7 mouse cellular contexts compared by ENCODE assay signal in genomic region chr6:28425019-28425418, GRCm38 (mm10). TPM values are rescaled to one million over a fixed set of nuclear protein-coding genes. Genes with fewer than 3 reads are reported as not detected.
DNase-seq lines count a peak whose midpoint lies in the region; ATAC-seq lines count a peak whose summit lies in the region.

No protein-coding gene starts in this region.

- H3K4me3 ChIP-seq in kidney, embryonic 16.5 days (ENCODE audit: low read length), result peak overlapping the region; percentile 89; the same call in 1 of the 2 replicates
- peak overlapping the region; percentile 91 for H3K4me3 ChIP-seq in embryonic facial prominence, embryonic 10.5 days
- H3K4me3 ChIP-seq in hindbrain, embryonic 16.5 days (ENCODE audit: low read length), result no peak overlapping the region
- H3K4me3 ChIP-seq in midbrain, embryonic 15.5 days, result peak overlapping the region; percentile 97; the same call in 1 of the 2 replicates

- WGBS in kidney, embryonic 16.5 days, result 87% methylated on average over 6 of the region's 6 CpGs
- 92% methylated on average over 6 of the region's 6 CpGs for WGBS in embryonic facial prominence, embryonic 10.5 days
- WGBS in hindbrain, embryonic 16.5 days, result 91% methylated on average over 6 of the region's 6 CpGs
- 95% methylated on average over 6 of the region's 6 CpGs for WGBS in midbrain, embryonic 15.5 days

- peaks cover 19% of the 10 kb centered on the region for H3K36me3 ChIP-seq in kidney, embryonic 16.5 days (ENCODE audit: insufficient read depth, low read length)
- peaks cover 26% of the 10 kb centered on the region for H3K36me3 ChIP-seq in embryonic facial prominence, embryonic 10.5 days (replicated peaks)
- H3K36me3 ChIP-seq in hindbrain, embryonic 16.5 days (ENCODE audit: control insufficient read depth, insufficient read depth, low read length), result peaks cover 8% of the 10 kb centered on the region
- H3K36me3 ChIP-seq in midbrain, embryonic 15.5 days (replicated peaks), result no peaks in the 10 kb centered on the region; the same call in 1 of the 2 replicates

- H3K4me2 ChIP-seq in kidney, embryonic 16.5 days (replicated peaks; ENCODE audit: low read depth, low read length), result no peak overlapping the region
- H3K4me2 ChIP-seq in hindbrain, embryonic 16.5 days (ENCODE audit: low read length), result peak overlapping the region; percentile 70
- peak overlapping the region; percentile 71 for H3K4me2 ChIP-seq in midbrain, embryonic 15.5 days

- no peak overlapping the region for H3K27ac ChIP-seq in kidney, embryonic 16.5 days (ENCODE audit: low read length)
- no peak overlapping the region for H3K27ac ChIP-seq in embryonic facial prominence, embryonic 10.5 days (replicated peaks)
- no peak overlapping the region for H3K27ac ChIP-seq in hindbrain, embryonic 16.5 days (ENCODE audit: low read depth, low read length)
- H3K27ac ChIP-seq in midbrain, embryonic 15.5 days, result no peak overlapping the region

- H3K27me3 ChIP-seq in kidney, embryonic 16.5 days (ENCODE audit: insufficient read depth, low read length), result no peaks in the 10 kb centered on the region
- no peaks in the 10 kb centered on the region for H3K27me3 ChIP-seq in embryonic facial prominence, embryonic 10.5 days (replicated peaks; ENCODE audit: low read depth, poor library complexity, severe bottlenecking)
- H3K27me3 ChIP-seq in hindbrain, embryonic 16.5 days (replicated peaks; ENCODE audit: control insufficient read depth, insufficient read depth, low read length), result no peaks in the 10 kb centered on the region
- H3K27me3 ChIP-seq in midbrain, embryonic 15.5 days (replicated peaks), result no peaks in the 10 kb centered on the region

- H3K4me1 ChIP-seq in kidney, embryonic 16.5 days (ENCODE audit: insufficient read depth, low read length), result peaks cover 28% of the 10 kb centered on the region
- H3K4me1 ChIP-seq in embryonic facial prominence, embryonic 10.5 days, result peaks cover 35% of the 10 kb centered on the region
- H3K4me1 ChIP-seq in hindbrain, embryonic 16.5 days (ENCODE audit: control insufficient read depth, insufficient read depth, low read depth, low read length), result peaks cover 25% of the 10 kb centered on the region
- H3K4me1 ChIP-seq in midbrain, embryonic 15.5 days, result peaks cover 40% of the 10 kb centered on the region

- no peaks in the 10 kb centered on the region for H3K9me3 ChIP-seq in kidney, embryonic 16.5 days (ENCODE audit: low read length)
- H3K9me3 ChIP-seq in embryonic facial prominence, embryonic 10.5 days, result no peaks in the 10 kb centered on the region
- no peaks in the 10 kb centered on the region for H3K9me3 ChIP-seq in hindbrain, embryonic 16.5 days (ENCODE audit: control insufficient read depth, low read length)
- no peaks in the 10 kb centered on the region for H3K9me3 ChIP-seq in midbrain, embryonic 15.5 days

- DNase-seq in kidney, postnatal 10 days, result no peak
- DNase-seq in embryonic facial prominence, embryonic 10.5 days (ENCODE audit: low spot score), result no peak
- no peak for DNase-seq in layer of hippocampus, adult 8-10 months (ENCODE audit: low spot score in 2 of 2)
- DNase-seq in embryo, embryonic 10 days (ENCODE audit: low spot score), result no peak

- H3K9ac ChIP-seq in kidney, embryonic 16.5 days (replicated peaks; ENCODE audit: low read length), result 0 out of 2 replicates have a peak overlapping the region, but pooled peaks have one; percentile 94
- H3K9ac ChIP-seq in hindbrain, embryonic 16.5 days (ENCODE audit: low read depth, low read length), result no peak overlapping the region; the same call in 1 of the 2 replicates
- no peak overlapping the region for H3K9ac ChIP-seq in midbrain, embryonic 15.5 days

- no peak for ATAC-seq in kidney, embryonic 16.5 days (ENCODE audit: low FRiP score, low TSS enrichment)
- no peak for ATAC-seq in hindbrain, embryonic 16.5 days
- no peak for ATAC-seq in midbrain, embryonic 15.5 days (replicated peaks)

RNA-seq across cellular contexts. Expression of gene Arf5, which starts 1.7 kb away (rescaled TPM):
- 328 and 350 TPM in 2 replicates for polyA plus RNA-seq in kidney, embryonic 16.5 days (2015; fragmentation: Nextera tagmentation; extraction: Ambion mirVana)
- 265 and 287 TPM in 2 replicates for polyA plus RNA-seq in embryonic facial prominence, embryonic 10.5 days (2016; fragmentation: Nextera tagmentation; extraction: Ambion mirVana)
- polyA plus RNA-seq in hindbrain, embryonic 16.5 days (2015; fragmentation: Nextera tagmentation; extraction: Ambion mirVana), result 450 and 472 TPM in 2 replicates
- 414 and 435 TPM in 2 replicates for polyA plus RNA-seq in midbrain, embryonic 15.5 days (2015; fragmentation: Nextera tagmentation; extraction: Ambion mirVana)
- 100 to 1,000 TPM; 233 to 249 (median 241) TPM for total RNA-seq in layer of hippocampus, adult 8-10 months (2022)

RNA-seq across cellular contexts. Expression of gene Fscn3, which starts 2.6 kb away (rescaled TPM):
- polyA plus RNA-seq in kidney, embryonic 16.5 days (2015; fragmentation: Nextera tagmentation; extraction: Ambion mirVana), result not detected in 2 replicates
- polyA plus RNA-seq in embryonic facial prominence, embryonic 10.5 days (2016; fragmentation: Nextera tagmentation; extraction: Ambion mirVana), result 0.08 TPM in 1 of 2 replicates, not detected in the other
- polyA plus RNA-seq in hindbrain, embryonic 16.5 days (2015; fragmentation: Nextera tagmentation; extraction: Ambion mirVana), result not detected in 2 replicates
- polyA plus RNA-seq in midbrain, embryonic 15.5 days (2015; fragmentation: Nextera tagmentation; extraction: Ambion mirVana), result not detected in 2 replicates
- not detected for total RNA-seq in layer of hippocampus, adult 8-10 months (2022)

RNA-seq across cellular contexts. Expression of gene Gcc1, which starts 3.2 kb away (rescaled TPM):
- 11.5 and 12.6 TPM in 2 replicates for polyA plus RNA-seq in kidney, embryonic 16.5 days (2015; fragmentation: Nextera tagmentation; extraction: Ambion mirVana)
- polyA plus RNA-seq in embryonic facial prominence, embryonic 10.5 days (2016; fragmentation: Nextera tagmentation; extraction: Ambion mirVana), result 10.2 and 11.3 TPM in 2 replicates
- polyA plus RNA-seq in hindbrain, embryonic 16.5 days (2015; fragmentation: Nextera tagmentation; extraction: Ambion mirVana), result 10.4 and 12.6 TPM in 2 replicates
- 12.1 and 13.5 TPM in 2 replicates for polyA plus RNA-seq in midbrain, embryonic 15.5 days (2015; fragmentation: Nextera tagmentation; extraction: Ambion mirVana)
- 10 to 100 TPM; 16.3 to 20.5 (median 18.9) TPM for total RNA-seq in layer of hippocampus, adult 8-10 months (2022)

RNA-seq across cellular contexts. Expression of gene Pax4, which starts 24.1 kb away (rescaled TPM):
- polyA plus RNA-seq in kidney, embryonic 16.5 days (2015; fragmentation: Nextera tagmentation; extraction: Ambion mirVana), result not detected in 2 replicates
- 0.12 TPM in 1 of 2 replicates, not detected in the other for polyA plus RNA-seq in embryonic facial prominence, embryonic 10.5 days (2016; fragmentation: Nextera tagmentation; extraction: Ambion mirVana)
- 0.29 TPM in 1 of 2 replicates, not detected in the other for polyA plus RNA-seq in hindbrain, embryonic 16.5 days (2015; fragmentation: Nextera tagmentation; extraction: Ambion mirVana)
- polyA plus RNA-seq in midbrain, embryonic 15.5 days (2015; fragmentation: Nextera tagmentation; extraction: Ambion mirVana), result not detected in 2 replicates
- not detected for total RNA-seq in layer of hippocampus, adult 8-10 months (2022)

RNA-seq across cellular contexts. Expression of gene Zfp800, which starts 27.2 kb away (rescaled TPM):
- 13.5 and 17.9 TPM in 2 replicates for polyA plus RNA-seq in kidney, embryonic 16.5 days (2015; fragmentation: Nextera tagmentation; extraction: Ambion mirVana)
- polyA plus RNA-seq in embryonic facial prominence, embryonic 10.5 days (2016; fragmentation: Nextera tagmentation; extraction: Ambion mirVana), result 16.9 and 17.8 TPM in 2 replicates
- polyA plus RNA-seq in hindbrain, embryonic 16.5 days (2015; fragmentation: Nextera tagmentation; extraction: Ambion mirVana), result 15.0 and 18.2 TPM in 2 replicates
- polyA plus RNA-seq in midbrain, embryonic 15.5 days (2015; fragmentation: Nextera tagmentation; extraction: Ambion mirVana), result 22.2 and 22.4 TPM in 2 replicates
- total RNA-seq in layer of hippocampus, adult 8-10 months (2022), result 10 to 100 TPM; 20.6 to 27.7 (median 24.6) TPM
